Mouse (Mus musculus) forebrain, postnatal 0 days (tissue): ENCODE measurements around the gene Nsl1. TPM values are rescaled to one million over a fixed set of nuclear protein-coding genes. Genes with fewer than 3 reads are reported as not detected.

ENCODE experiments used
- ATAC-seq: fragments of 200-750 bp; cut with Nextera tagmentation; 2 replicates; pipeline ENCODE4 v1.8.0; 2017; ENCODE audit warnings: mild to moderate bottlenecking, moderate library complexity
- DNase-seq: peaks from one replicate; pipeline ENCODE4 v3.0.0-alpha.2; 2015
- H3K27ac ChIP-seq: fragments of 300-500 bp; sonication (generic); 2 replicates; pipeline ENCODE4 v1.5.1; 2014; ENCODE audit warnings: low read depth, mild to moderate bottlenecking, antibody characterized with exemption, low read length, moderate library complexity, mixed read lengths
- H3K27me3 ChIP-seq: fragments of 300-500 bp; sonication (generic); 2 replicates; pipeline ENCODE4 v1.6.1; 2014; ENCODE audit warnings: mild to moderate bottlenecking, low read length, mixed read lengths; ENCODE audit not compliant: insufficient read depth
- H3K36me3 ChIP-seq: fragments of 300-500 bp; sonication (generic); 2 replicates; pipeline ENCODE4 v1.6.1; 2014; ENCODE audit warnings: mild to moderate bottlenecking, moderate library complexity; ENCODE audit not compliant: insufficient read depth
- H3K4me1 ChIP-seq: fragments of 300-500 bp; sonication (generic); 2 replicates; pipeline ENCODE4 v1.6.1; 2014; ENCODE audit warnings: antibody characterized with exemption; ENCODE audit not compliant: insufficient read depth
- H3K4me2 ChIP-seq: fragments of 300-500 bp; sonication (generic); 2 replicates; pipeline ENCODE4 v1.6.1; 2014; ENCODE audit warnings: low read depth, mild to moderate bottlenecking, moderate library complexity
- H3K4me3 ChIP-seq: fragments of 300-500 bp; sonication (generic); 2 replicates; pipeline ENCODE4 v1.5.1; 2014; ENCODE audit warnings: low read depth, low read length, mixed read lengths
- H3K9ac ChIP-seq: fragments of 300-500 bp; sonication (generic); 2 replicates; pipeline ENCODE4 v1.6.1; 2014; ENCODE audit warnings: mild to moderate bottlenecking
- H3K9me3 ChIP-seq: fragments of 300-500 bp; sonication (generic); 2 replicates; pipeline ENCODE4 v1.6.1; 2016; ENCODE audit warnings: low read length
- CTCF ChIP-seq: sonication (generic); IDR thresholded peaks from 2 replicates; pipeline ENCODE4 v1.5.1; 2016; ENCODE audit warnings: antibody characterized with exemption, control low read depth, low read depth
- WGBS: fragments of 180-500 bp; shearing (Covaris S2); extraction: QIAGEN DNeasy Blood & Tissue Kit; methylation state at CpG from one replicate; pipeline ENCODE4 v1.1.7; 2014; 5-methylcytosine and 5-hydroxymethylcytosine counted together
- polyA plus RNA-seq: library from polyadenylated mRNA; unstranded; fragments of >200 nt; fragmentation: Nextera tagmentation; extraction: Ambion mirVana; gene quantifications from 2 replicates; pipeline ENCODE4 v1.2.1, GENCODE M21; 2015
- total RNA-seq: library from RNA; depleted of rRNA; stranded (reverse); fragments of >200 nt; gene quantifications from 2 replicates; pipeline ENCODE4 v1.2.3, GENCODE M21; 2014

Gene Nsl1
- total and polyA plus RNA-seq, 2 experiments from 2014 or later, result 2.5 to 4.7 TPM

GRCm38 (mm10) chr1:191092050-191092449, 29.2 kb downstream of the Nsl1 start:
- DNase-seq (no peak), ATAC-seq (no peak)
- WGBS, result 81% methylated on average over 8 of the region's 8 CpGs
- Histone ChIP-seq H3K27ac (no peak overlapping the region), H3K4me2 (no peak overlapping the region), H3K9me3 (no peaks in the 10 kb centered on the region), H3K9ac (no peak overlapping the region), H3K27me3 (no peaks in the 10 kb centered on the region), H3K4me3 (no peak overlapping the region), H3K36me3 (no peaks in the 10 kb centered on the region), H3K4me1 (no peaks in the 10 kb centered on the region)
- no peak for TF ChIP-seq CTCF

- 79% methylated on average over 5 of the region's 5 CpGs for WGBS
- no peak for ATAC-seq
Measured at GRCm38 (mm10) chr1:191093578-191093977, 30.8 kb downstream of the Nsl1 start.

GRCm38 (mm10) chr1:191095019-191095418, 32.2 kb downstream of the Nsl1 start:
- Histone ChIP-seq H3K27ac (no peak overlapping the region), H3K36me3 (no peaks in the 10 kb centered on the region), H3K4me3 (no peak overlapping the region), H3K27me3 (0 out of 2 replicates have a peak, but pooled peaks cover 3% of the 10 kb centered on the region), H3K4me2 (no peak overlapping the region), H3K4me1 (no peaks in the 10 kb centered on the region), H3K9ac (no peak overlapping the region), H3K9me3 (no peaks in the 10 kb centered on the region)
- WGBS, result 73% methylated on average over 9 of the region's 9 CpGs
- ATAC-seq (no peak), DNase-seq (no peak)
- TF ChIP-seq CTCF, result peak; percentile 35; the same call in 1 of the 2 replicates

More at GRCm38 (mm10) chr1:191093578-191093977, 30.8 kb downstream of the Nsl1 start:
- no peak for DNase-seq
- no peak for TF ChIP-seq CTCF
- Histone ChIP-seq H3K36me3 (no peaks in the 10 kb centered on the region), H3K9me3 (no peaks in the 10 kb centered on the region), H3K27me3 (no peaks in the 10 kb centered on the region), H3K9ac (no peak overlapping the region), H3K27ac (no peak overlapping the region), H3K4me1 (no peaks in the 10 kb centered on the region), H3K4me3 (no peak overlapping the region), H3K4me2 (no peak overlapping the region)

GRCm38 (mm10) chr1:191096871-191097681, 34.3 kb downstream of the Nsl1 start:
- Histone ChIP-seq H3K9me3 (no peaks in the 10 kb centered on the region), H3K27ac (no peak overlapping the region), H3K27me3 (0 out of 2 replicates have a peak, but pooled peaks cover 3% of the 10 kb centered on the region), H3K4me1 (no peaks in the 10 kb centered on the region), H3K4me2 (peak overlapping the region; percentile 99), H3K9ac (no peak overlapping the region), H3K4me3 (peak overlapping the region; percentile 49), H3K36me3 (no peaks in the 10 kb centered on the region)
- peak; percentile 16 for DNase-seq
- ATAC-seq, result no peak
- 54% methylated on average over 14 of the region's 14 CpGs for WGBS
- no peak for TF ChIP-seq CTCF

GRCm38 (mm10) chr1:191097802-191098747, 35.3 kb downstream of the Nsl1 start, which contains the start of gene Batf3:
Gene Batf3 (plus strand): TSS chr1:191097847.
- H3K27ac ChIP-seq, result no peak within 1 kb of the TSS
- no peaks in the 10 kb centered on the region for H3K36me3 ChIP-seq

GRCm38 (mm10) chr1:191099114-191099513, 36.3 kb downstream of the Nsl1 start:
- Histone ChIP-seq H3K4me2 (no peak overlapping the region), H3K27me3 (0 out of 2 replicates have a peak, but pooled peaks cover 3% of the 10 kb centered on the region), H3K36me3 (no peaks in the 10 kb centered on the region), H3K4me3 (no peak overlapping the region), H3K9ac (no peak overlapping the region), H3K27ac (no peak overlapping the region), H3K4me1 (no peaks in the 10 kb centered on the region), H3K9me3 (no peaks in the 10 kb centered on the region)
- no peak for ATAC-seq
- no peak for TF ChIP-seq CTCF
- WGBS, result 46% methylated on average over 5 of the region's 5 CpGs
- no peak for DNase-seq

More at GRCm38 (mm10) chr1:191097802-191098747, 35.3 kb downstream of the Nsl1 start, which contains the start of gene Batf3:
- 0 out of 2 replicates have a peak, but pooled peaks cover 3% of the 10 kb centered on the region for H3K27me3 ChIP-seq
- H3K9me3 ChIP-seq, result no peaks in the 10 kb centered on the region
- no peaks in the 10 kb centered on the region for H3K4me1 ChIP-seq
- H3K4me2 ChIP-seq, result peak within 1 kb of the TSS; percentile 99
- peak; percentile 68 for TF ChIP-seq CTCF
- ATAC-seq (peak; percentile 80), DNase-seq (peak; percentile 40)
- peak within 1 kb of the TSS; percentile 47 for H3K9ac ChIP-seq
- WGBS, result 3% methylated on average over 88 of the region's 95 CpGs
- peak within 1 kb of the TSS; percentile 49 for H3K4me3 ChIP-seq
